Mouse (Mus musculus) kidney, adult 18-20 months (tissue): ENCODE measurements around the gene Lrrc4.

ENCODE experiments used
- DNase-seq: peaks from one replicate; pipeline ENCODE4 v3.0.0; 2021

The Lrrc4 gene

DNA sequence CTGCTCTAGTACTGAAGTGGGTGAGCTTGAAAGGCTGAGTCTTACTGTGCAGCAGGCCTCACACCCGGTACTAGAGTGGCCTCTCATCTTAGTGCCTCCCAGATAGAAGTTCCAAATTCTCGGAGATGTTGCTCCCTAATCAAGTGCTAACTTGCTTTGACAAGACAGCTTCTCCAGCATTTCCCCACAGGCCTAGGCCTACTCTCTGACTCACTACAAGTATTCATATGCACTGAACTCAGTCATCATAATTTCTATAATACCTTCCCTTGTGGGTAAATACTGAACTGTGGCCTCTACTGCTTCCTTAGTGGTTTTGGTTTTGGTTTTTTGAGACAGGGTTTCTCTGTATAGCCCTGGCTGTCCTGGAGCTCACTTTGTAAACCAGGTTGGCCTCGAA lies 8.2 kb downstream of the Lrrc4 start:
- DNase-seq = no peak

DNA sequence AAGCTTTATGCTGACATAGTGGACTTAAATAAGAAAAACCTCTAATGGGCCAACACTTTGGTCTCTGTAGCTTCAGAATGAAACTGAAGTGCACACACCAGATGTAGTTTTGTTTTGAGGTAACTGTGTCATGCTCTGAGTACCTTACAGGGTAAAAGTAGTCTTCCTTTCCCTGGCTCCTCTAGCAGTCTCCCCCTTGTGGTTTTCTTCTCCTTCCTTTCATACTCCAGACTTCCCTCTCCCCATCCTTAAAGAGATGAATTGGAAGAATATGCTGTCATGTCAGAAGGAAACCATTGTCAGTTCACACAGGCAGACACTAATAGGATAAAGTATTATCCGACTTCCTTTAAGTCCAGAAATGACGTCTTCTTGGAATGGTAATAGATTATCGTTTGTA lies 9.3 kb downstream of the Lrrc4 start:
- DNase-seq = no peak

DNA sequence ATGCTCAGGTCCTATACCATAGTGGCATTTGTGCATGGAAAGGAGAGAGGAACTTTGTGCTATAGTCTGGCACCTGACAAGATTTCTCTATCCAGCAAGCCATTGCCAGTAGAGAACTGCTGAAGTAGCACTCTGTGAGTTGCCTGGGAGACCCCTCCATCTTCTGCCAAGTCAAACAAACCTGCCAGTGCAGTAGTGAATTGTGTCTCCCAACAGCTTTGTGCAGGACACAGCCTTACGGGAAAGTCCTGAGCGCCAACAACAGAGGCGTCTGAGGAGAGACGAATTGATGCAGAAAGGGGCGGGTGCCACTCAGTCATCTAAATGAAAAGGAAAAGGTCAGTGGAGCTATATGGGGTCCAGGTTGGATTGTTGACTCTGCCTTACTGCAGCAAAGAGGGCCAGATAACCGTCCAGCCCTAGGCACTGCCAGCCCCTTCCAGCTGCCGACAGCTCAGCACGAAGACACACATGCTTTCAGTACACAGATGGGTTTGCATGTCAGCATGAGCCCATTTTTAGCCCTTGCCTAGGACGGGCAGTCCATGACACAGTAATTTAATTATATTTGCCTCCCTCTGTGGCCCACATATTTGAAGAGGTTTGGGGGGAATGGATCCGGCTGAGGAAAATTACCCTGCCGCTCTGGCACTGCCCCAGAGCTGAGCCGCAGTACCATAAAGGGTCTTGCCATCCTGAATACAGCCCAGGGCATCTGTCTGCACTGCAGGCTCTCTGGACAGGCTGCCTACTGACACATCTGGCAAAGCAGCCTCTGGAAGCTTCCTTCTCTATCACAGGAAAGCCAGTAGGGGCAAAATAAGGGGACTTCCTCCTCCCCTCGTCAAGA lies 11.8 kb downstream of the Lrrc4 start:
- no peak for DNase-seq

DNA sequence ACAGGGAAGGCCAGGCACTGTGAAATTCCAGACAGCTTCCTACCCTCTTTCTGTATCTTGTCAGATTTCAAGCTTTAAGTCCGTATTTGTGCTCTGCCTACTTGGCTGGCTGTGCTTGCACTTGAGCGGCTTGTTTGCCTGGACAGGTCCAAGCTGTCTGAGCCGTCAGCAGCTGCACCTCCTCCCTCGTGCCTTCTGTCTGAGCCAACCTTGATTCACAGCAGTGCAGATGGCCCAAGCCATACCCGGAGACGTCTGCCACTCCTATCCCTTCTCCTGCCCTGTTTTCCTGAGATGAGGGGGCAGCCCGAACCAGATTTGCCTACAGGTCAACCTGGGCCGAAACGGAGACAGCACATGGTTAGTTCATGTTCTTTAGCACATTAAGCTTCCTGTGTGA lies 14.5 kb downstream of the Lrrc4 start:
- DNase-seq = no peak

DNA sequence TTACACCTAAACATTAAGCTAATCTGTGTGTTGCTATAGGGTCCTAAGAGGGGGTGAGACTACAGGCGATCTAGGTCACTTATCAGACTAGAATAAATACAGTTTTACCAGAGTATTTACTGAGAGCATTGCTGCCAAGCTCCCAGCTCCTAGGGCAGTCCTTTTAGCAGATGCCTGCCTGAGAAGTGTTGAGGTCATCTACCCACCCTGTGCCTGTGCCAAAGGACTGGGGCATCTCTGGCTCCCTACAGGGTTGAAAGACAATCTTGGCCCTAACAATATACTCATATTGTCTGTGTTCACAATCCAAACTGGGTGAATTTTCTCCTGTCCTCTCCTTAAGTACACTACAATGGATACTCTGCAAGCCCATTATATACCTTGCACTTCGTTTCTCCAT lies 16.7 kb downstream of the Lrrc4 start:
- DNase-seq = no peak

- DNase-seq = no peak
Measured at GRCm38 (mm10) chr6:28813057-28813456, 18.5 kb downstream of the Lrrc4 start.

DNA sequence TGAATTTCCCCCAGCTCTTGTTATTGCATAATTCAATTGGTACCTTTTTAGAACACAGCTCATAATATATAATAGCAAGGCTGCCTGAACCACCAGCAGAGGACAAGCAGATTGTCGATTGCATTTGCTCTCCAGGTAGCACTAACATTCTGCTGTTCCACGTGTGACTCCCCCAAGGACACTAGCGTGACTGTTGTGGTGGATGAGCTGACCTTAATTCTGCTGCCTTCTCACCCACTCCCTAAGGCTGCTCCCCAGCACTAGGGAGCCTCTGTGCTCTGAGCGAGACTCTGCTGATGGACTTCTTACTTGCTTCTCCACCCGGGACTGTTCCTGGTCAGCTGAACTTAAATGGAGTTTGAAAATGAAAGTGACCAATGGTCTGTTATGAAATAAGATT lies 26.8 kb downstream of the Lrrc4 start:
- no peak for DNase-seq

GRCm38 (mm10) chr6:28803678-28804279 lies 27.8 kb downstream of the Lrrc4 start:
- no peak for DNase-seq

DNA sequence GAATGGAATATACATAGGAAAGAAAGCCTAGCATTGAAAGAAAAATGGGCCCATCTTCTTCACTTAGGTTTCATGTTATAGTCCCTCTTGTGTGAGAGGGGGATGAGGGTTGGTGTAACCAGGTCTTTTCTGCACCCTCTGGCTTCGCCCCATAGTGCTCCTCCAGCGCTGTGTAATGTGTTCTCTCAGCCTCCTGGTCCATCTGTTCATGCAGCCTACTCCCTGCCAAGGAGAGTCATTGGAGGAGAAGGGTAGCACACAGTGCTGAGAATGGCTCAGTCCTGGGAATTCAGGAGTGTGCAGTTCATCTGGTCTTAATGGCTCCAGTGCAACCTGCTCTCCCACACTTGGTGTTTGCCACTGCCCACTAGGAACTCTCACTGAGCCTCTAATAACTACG lies 30.6 kb downstream of the Lrrc4 start:
- DNase-seq = no peak

GRCm38 (mm10) chr6:28799818-28800217 lies 31.7 kb downstream of the Lrrc4 start:
- DNase-seq = no peak

GRCm38 (mm10) chr6:28795792-28796515 lies 35.6 kb downstream of the Lrrc4 start:
- no peak for DNase-seq

DNA sequence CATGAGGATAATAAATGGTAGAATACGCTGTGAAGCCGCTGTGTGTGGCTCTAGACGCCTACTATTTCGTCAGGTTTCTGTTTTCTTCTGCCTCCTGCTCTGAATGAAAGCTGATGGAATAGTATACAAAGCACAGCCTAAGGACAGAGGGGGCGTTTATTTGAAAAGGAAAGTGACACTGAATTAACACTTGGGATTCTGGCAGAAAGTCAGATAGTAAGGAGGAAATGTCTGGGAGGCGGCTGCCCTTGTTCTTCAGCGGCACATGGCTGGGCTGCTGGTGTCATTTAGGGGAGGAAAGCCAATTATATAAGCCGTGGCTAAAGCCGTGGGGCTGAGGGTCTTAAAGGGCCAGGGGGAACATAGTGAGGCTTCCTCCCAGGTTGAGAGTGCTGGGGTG lies 36.2 kb downstream of the Lrrc4 start:
- DNase-seq = no peak

DNA sequence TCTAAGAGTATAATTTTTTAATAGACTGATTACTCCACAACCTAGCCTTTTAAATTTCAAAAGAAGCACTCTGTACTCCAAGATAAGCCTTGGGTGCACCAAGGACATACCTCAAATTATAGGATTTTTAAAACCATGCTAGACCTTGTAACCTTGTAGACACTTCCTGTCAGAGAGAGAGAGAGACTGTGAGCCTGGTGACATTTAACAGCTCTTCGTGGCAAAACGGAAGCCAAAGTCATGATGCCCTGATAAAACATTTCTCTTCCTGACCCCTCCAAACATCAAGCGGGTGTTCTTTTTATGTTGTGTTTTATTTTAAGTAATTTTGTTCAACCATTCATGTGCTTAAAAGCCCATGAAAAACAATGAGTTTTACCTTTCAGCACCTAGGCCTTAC lies 39.7 kb downstream of the Lrrc4 start:
- DNase-seq = no peak

- no peak for DNase-seq
Measured at GRCm38 (mm10) chr6:28791183-28791582, 40.4 kb downstream of the Lrrc4 start.

DNA sequence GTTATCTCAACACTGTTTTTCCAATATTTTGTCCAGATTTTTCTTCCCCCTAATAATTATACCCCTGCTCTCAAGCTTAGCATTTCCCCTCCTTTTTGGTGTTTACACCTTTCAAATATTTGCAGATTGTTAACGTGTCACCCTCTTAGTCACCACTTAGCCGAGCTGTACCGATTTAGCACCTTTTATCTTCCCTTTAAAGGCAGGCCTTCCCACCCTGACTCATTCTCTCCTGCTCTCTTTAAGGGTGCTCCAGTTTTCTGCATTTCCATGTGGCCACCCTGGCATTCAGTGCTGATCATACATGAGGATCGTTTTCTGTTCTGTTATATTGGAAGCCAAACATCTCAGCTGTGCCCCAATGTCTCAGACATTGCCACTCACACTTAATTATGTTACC lies 41.9 kb downstream of the Lrrc4 start:
- DNase-seq = no peak

GRCm38 (mm10) chr6:28787133-28787532 lies 44.4 kb downstream of the Lrrc4 start:
- no peak for DNase-seq

GRCm38 (mm10) chr6:28785770-28786169 lies 45.8 kb downstream of the Lrrc4 start:
- DNase-seq = no peak

DNA sequence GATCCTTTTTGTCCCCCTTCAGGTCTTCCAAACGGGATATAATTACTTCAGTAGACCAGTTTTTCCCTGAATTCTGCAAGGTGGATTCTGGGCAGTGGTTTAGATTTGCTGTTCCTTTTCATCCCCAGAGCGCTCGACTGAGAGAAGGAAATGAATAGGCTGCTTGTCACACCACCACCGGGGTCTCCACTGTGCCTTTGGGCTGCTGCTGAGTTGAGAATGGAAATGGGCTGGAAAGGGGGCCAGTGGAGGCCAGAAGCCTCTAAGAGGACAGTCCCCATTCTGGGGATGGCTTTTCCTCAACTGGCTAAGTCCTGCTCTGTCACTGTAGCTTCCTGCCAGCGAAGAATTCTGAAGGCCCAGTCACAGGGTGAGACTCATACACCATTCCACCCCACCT lies 47.6 kb downstream of the Lrrc4 start:
- DNase-seq = no peak

DNA sequence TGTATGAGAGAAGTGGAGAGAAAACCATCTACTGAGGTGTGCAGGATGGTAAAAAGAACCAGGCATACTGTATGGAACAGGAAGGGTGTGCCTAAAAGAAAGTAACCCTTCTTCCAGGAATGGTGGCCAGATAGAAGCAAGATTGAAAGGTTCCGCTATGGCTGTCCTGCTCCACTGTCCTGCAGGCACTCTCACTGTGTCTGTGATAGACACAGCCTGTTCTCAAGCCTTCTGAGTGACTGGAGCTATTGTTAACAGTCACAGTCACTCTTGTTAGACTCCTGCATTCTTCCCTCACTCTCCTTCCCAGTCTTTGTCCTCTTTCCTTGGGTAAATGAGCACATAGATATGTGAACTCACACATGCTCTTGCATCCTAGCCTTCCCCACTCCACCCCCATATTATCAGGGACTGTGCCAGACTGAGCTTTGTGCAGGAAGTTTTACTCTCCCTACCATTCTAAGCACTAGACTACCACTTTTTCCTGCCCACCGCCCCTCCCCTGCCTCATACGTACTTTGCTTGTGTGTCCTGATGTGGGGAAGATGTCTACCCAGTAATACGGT lies 48.4 kb downstream of the Lrrc4 start:
- DNase-seq = no peak

- DNase-seq = no peak
Measured at GRCm38 (mm10) chr6:28781696-28782095, 49.9 kb downstream of the Lrrc4 start.

- DNase-seq = no peak
Measured at GRCm38 (mm10) chr6:28771331-28771730, 60.2 kb downstream of the Lrrc4 start.

DNA sequence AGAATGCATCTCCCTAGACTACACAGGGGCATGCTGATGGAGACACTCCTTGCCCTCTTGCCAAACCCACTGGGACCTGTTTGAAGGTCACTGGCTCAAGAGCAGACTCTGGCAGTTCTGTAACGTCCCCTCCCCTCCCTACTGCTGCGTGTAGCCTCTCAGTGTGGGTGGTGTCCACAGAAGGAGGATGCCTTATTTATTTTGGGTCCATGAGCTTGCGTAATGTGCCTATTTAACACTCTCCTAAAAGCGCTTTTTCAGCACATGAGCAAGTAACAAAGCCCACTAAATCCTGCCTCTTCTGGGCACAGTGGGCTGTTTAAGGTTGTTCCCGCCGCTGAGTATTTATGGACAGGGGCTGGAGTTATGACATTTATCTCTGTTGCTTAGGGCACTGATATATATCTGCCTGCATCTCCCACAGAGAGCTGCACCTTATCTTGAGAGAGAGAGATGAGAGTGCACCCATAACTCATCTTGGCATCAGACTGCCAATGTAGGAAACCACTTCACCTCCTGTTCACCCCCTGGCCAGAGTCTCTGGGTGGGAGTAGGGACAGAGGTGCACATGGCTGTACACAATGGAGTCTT lies 63.6 kb downstream of the Lrrc4 start:
- DNase-seq = no peak

DNA sequence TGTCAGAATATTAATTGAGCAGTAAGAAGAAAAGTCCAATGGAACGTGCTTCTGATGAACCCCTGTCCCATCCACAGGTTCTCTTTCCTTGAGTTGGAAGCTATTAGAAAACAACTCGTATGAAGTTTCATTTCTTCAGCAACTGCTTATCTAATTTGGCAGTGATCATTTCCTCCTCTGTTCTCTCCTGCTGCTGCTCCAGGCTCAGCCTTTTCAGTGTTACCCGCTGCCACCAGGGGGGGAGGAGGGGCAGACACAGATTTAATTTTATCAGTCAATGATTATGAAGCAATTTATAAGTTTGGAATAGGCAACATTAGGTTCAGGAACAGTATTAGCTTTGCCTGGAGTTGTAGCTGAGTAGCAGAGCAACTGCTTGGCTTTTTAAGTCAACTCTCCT lies 64.9 kb downstream of the Lrrc4 start:
- no peak for DNase-seq
